Mouse (Mus musculus): ENCODE data around the gene Nutm1. TPM values are rescaled to one million over a fixed set of nuclear protein-coding genes. Genes with fewer than 3 reads are reported as not detected.

The Nutm1 gene
- total RNA-seq, 4 experiments from 2014 or later, result not detected

Other genes with a start within 250 kb of the Nutm1 start
- gene Olfr1310, start 246.6 kb downstream of the Nutm1 start, total RNA-seq (2022), result not detected
- gene Olfr1311, start 234.9 kb downstream of the Nutm1 start, total RNA-seq (2022), result not detected
- not detected for gene Olfr1312, start 209.1 kb downstream of the Nutm1 start, total RNA-seq (2022)
- gene Olfr1313, start 181.4 kb downstream of the Nutm1 start, total RNA-seq (2022), result not detected
- gene Olfr1314, start 162.5 kb downstream of the Nutm1 start, total RNA-seq (2022), result not detected
- not detected for gene Olfr1315-ps1, start 143.9 kb downstream of the Nutm1 start, total RNA-seq (2022)
- not detected for gene Olfr1316, start 124.3 kb downstream of the Nutm1 start, total RNA-seq (2022)
- not detected for gene Olfr1317, start 119.0 kb downstream of the Nutm1 start, total RNA-seq (2022)
- not detected for gene Olfr1318, start 105.1 kb downstream of the Nutm1 start, total RNA-seq (2022)
- gene Lpcat4, start 19.8 kb downstream of the Nutm1 start, total RNA-seq (2022), result 1 to 10 TPM; 2.6 to 3.6 (median 2.8) TPM
- 10 to 100 TPM; 57.1 to 65.3 (median 63.2) TPM for gene Nop10, start 2.6 kb upstream of the Nutm1 start, total RNA-seq (2022)
- 10 to 100 TPM; 28.2 to 35.4 (median 31.2) TPM for gene Slc12a6, start 6.5 kb upstream of the Nutm1 start, total RNA-seq (2022)
- gene Gm21985, start 7.0 kb upstream of the Nutm1 start, total RNA-seq (2022), result 1 to 10 TPM in 2 of 4 experiments, under 1 TPM in 2; 0.49 to 2.4 (median 0.91) TPM
- 10 to 100 TPM; 66.5 to 73.6 (median 70.5) TPM for gene Emc4, start 108.7 kb upstream of the Nutm1 start, total RNA-seq (2022)
- 1 to 10 TPM; 3.6 to 4.4 (median 4.1) TPM for gene Katnbl1, start 119.9 kb upstream of the Nutm1 start, total RNA-seq (2022)
- gene Emc7, start 195.7 kb upstream of the Nutm1 start, total RNA-seq (2022), result 10 to 100 TPM; 15.8 to 17.0 (median 16.4) TPM
- gene Chrm5, start 221.5 kb upstream of the Nutm1 start, total RNA-seq (2022), result not detected
- 10 to 100 TPM; 16.7 to 19.1 (median 18.9) TPM for gene Aven, start 233.7 kb upstream of the Nutm1 start, total RNA-seq (2022)